Mouse (Mus musculus) liver (tissue): Measurements from ENCODE around the gene Eef1akmt1.

Source experiments
- DNase-seq: peaks from one replicate; pipeline ENCODE4 v3.0.0-alpha.2; 2020; ENCODE audit warnings: mixed read lengths

The Eef1akmt1 gene

GRCm38 (mm10) chr14:57523762-57524161 lies 47.6 kb downstream of the Eef1akmt1 start:
- no peak for DNase-seq

GRCm38 (mm10) chr14:57517001-57517400 lies 54.4 kb downstream of the Eef1akmt1 start:
- DNase-seq = no peak

- no peak for DNase-seq
Observed at GRCm38 (mm10) chr14:57515156-57515762, 56.2 kb downstream of the Eef1akmt1 start.

GRCm38 (mm10) chr14:57509554-57509953 lies 61.9 kb downstream of the Eef1akmt1 start:
- DNase-seq = no peak

GRCm38 (mm10) chr14:57503729-57504128 lies 67.7 kb downstream of the Eef1akmt1 start:
- DNase-seq = no peak
